Mouse (Mus musculus) gastrocnemius, postnatal 25 days (tissue): ENCODE data around the gene Tnrc6c. TPM values are rescaled to one million over a fixed set of nuclear protein-coding genes. Genes with fewer than 3 reads are reported as not detected.

Experiments used
- DNase-seq: peaks from one replicate; pipeline ENCODE4 v3.0.0; 2022
- total RNA-seq, 2 experiments: library from RNA; stranded (reverse); gene quantifications; 1 replicate in 1 of 2; 2 replicates in 1 of 2; pipeline ENCODE4 v1.2.3; 2021

Tnrc6c gene
- total RNA-seq, 2 experiments from 2014 or later = 17.2 to 18.2 TPM

- no peak for DNase-seq
Measured at GRCm38 (mm10) chr11:117676649-117677048, 22.6 kb downstream of the Tnrc6c start.

GRCm38 (mm10) chr11:117677111-117677510, 23.0 kb downstream of the Tnrc6c start:
- DNase-seq = no peak

GRCm38 (mm10) chr11:117677594-117677993, 23.5 kb downstream of the Tnrc6c start:
- no peak for DNase-seq

GRCm38 (mm10) chr11:117678155-117678554, 24.1 kb downstream of the Tnrc6c start:
- no peak for DNase-seq

GRCm38 (mm10) chr11:117678740-117679139, 24.7 kb downstream of the Tnrc6c start:
- DNase-seq = no peak

- no peak for DNase-seq
Measured at GRCm38 (mm10) chr11:117684640-117685039, 30.6 kb downstream of the Tnrc6c start.

GRCm38 (mm10) chr11:117685461-117685860, 31.4 kb downstream of the Tnrc6c start:
- peak; percentile 50 for DNase-seq

- DNase-seq = no peak
Measured at GRCm38 (mm10) chr11:117686021-117686420, 31.9 kb downstream of the Tnrc6c start.

- DNase-seq = no peak
Measured at GRCm38 (mm10) chr11:117688603-117689002, 34.5 kb downstream of the Tnrc6c start.

GRCm38 (mm10) chr11:117691311-117691710, 37.2 kb downstream of the Tnrc6c start:
- DNase-seq = no peak

- no peak for DNase-seq
Measured at GRCm38 (mm10) chr11:117694050-117694449, 40.0 kb downstream of the Tnrc6c start.

- DNase-seq = no peak
Measured at GRCm38 (mm10) chr11:117696585-117696984, 42.5 kb downstream of the Tnrc6c start.

GRCm38 (mm10) chr11:117700871-117701270, 46.8 kb downstream of the Tnrc6c start:
- no peak for DNase-seq

- DNase-seq = no peak
Measured at GRCm38 (mm10) chr11:117706267-117706666, 52.2 kb downstream of the Tnrc6c start.

GRCm38 (mm10) chr11:117707238-117707637, 53.1 kb downstream of the Tnrc6c start:
- DNase-seq = no peak

- no peak for DNase-seq
Measured at GRCm38 (mm10) chr11:117709308-117709707, 55.2 kb downstream of the Tnrc6c start.

GRCm38 (mm10) chr11:117710815-117711294, 56.8 kb downstream of the Tnrc6c start:
- peak; percentile 38 for DNase-seq

GRCm38 (mm10) chr11:117712065-117712464, 58.0 kb downstream of the Tnrc6c start:
- no peak for DNase-seq

- DNase-seq = no peak
Measured at GRCm38 (mm10) chr11:117713375-117713774, 59.3 kb downstream of the Tnrc6c start.

GRCm38 (mm10) chr11:117718838-117719237, 64.7 kb downstream of the Tnrc6c start:
- no peak for DNase-seq

- no peak for DNase-seq
Measured at GRCm38 (mm10) chr11:117724604-117725301, 70.7 kb downstream of the Tnrc6c start.

- DNase-seq = no peak
Measured at GRCm38 (mm10) chr11:117727031-117727430, 72.9 kb downstream of the Tnrc6c start.

GRCm38 (mm10) chr11:117728245-117728644, 74.2 kb downstream of the Tnrc6c start:
- DNase-seq = no peak

GRCm38 (mm10) chr11:117728841-117729240, 74.8 kb downstream of the Tnrc6c start:
- DNase-seq = peak; percentile 63
